Mouse (Mus musculus): ENCODE data around the gene Pla2g4e.

DNA sequence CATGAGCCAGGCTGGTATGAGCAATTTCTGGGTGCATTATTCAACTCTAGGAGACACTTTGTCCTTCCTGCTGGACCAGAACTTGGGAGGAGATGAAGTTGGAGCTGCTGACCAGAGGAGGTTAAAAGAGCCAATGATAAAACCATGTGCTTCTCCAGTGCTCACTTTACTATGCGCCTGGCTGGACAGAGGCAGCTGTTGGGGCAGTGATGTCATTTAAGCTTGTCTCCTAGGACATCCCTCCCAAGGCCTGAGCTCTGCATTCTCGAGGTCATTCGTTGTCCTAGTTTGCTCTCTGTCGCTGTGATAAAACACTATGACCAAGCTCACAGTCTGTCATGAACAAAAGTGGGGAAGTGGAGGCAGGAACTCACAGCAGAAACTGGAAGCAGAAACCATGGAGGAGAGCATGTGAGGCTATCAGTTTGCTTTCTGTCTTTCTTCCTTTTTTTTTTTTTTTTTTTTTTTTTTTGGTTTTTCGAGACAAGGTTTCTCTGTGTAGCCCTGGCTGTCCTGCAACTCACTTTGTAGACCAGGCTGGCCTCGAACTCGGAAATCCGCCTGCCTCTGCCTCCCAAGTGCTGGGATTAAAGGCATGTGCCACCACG is 46.4 kb upstream of the Pla2g4e start:
- TF ChIP-seq POLR2A (IDR thresholded peaks at IDR 0.05; ENCODE audit: insufficient read depth, low read depth, low read length) (no peak), CTCF (IDR thresholded peaks at IDR 0.05) (no peak)

Measured in heart, adult 2 months (tissue).